Mouse (Mus musculus) cerebellum, adult 11-12 months (tissue): Measurements from ENCODE around the gene Plgrkt.
A peak's percentile ranks its signal among the peaks of the same experiment; 100 is the strongest.

ENCODE experiments used
- DNase-seq: peaks from one replicate; pipeline ENCODE4 v3.0.0; 2022

The Plgrkt gene

GRCm38 (mm10) chr19:29350991-29351390 is 16.2 kb downstream of the Plgrkt start:
- no peak for DNase-seq

GRCm38 (mm10) chr19:29345636-29346035 is 21.6 kb downstream of the Plgrkt start:
- DNase-seq: no peak

GRCm38 (mm10) chr19:29344868-29345267 is 22.3 kb downstream of the Plgrkt start:
- DNase-seq: no peak

GRCm38 (mm10) chr19:29342281-29342680 is 24.9 kb downstream of the Plgrkt start:
- no peak for DNase-seq

GRCm38 (mm10) chr19:29341029-29341428 is 26.2 kb downstream of the Plgrkt start:
- DNase-seq: no peak

- DNase-seq: no peak
These were observed 30.6 kb downstream of the Plgrkt start for GRCm38 (mm10) chr19:29336624-29337023.

GRCm38 (mm10) chr19:29334068-29334745 is 33.0 kb downstream of the Plgrkt start, which contains the start of gene Rln1:
Gene Rln1 (minus strand): TSS chr19:29334670.
- DNase-seq: peak; percentile 26

- no peak for DNase-seq
These were observed 40.2 kb downstream of the Plgrkt start for GRCm38 (mm10) chr19:29326822-29327552.

GRCm38 (mm10) chr19:29326396-29326795 is 40.8 kb downstream of the Plgrkt start:
- DNase-seq: no peak

GRCm38 (mm10) chr19:29325852-29326180 is 41.4 kb downstream of the Plgrkt start:
- no peak for DNase-seq

GRCm38 (mm10) chr19:29325053-29325851 is 41.9 kb downstream of the Plgrkt start, which contains the start of gene Insl6:
Gene Insl6 (minus strand): TSS chr19:29325356.
- DNase-seq: no peak

- no peak for DNase-seq
These were observed 43.7 kb downstream of the Plgrkt start for GRCm38 (mm10) chr19:29323416-29324049.

- DNase-seq: no peak
These were observed 54.5 kb downstream of the Plgrkt start for GRCm38 (mm10) chr19:29312661-29313060.

GRCm38 (mm10) chr19:29311791-29312190 is 55.4 kb downstream of the Plgrkt start:
- DNase-seq: no peak

- DNase-seq: no peak
These were observed 58.4 kb downstream of the Plgrkt start for GRCm38 (mm10) chr19:29308832-29309231.

- no peak for DNase-seq
These were observed 65.1 kb downstream of the Plgrkt start for GRCm38 (mm10) chr19:29302119-29302518.

- DNase-seq: no peak
These were observed 66.3 kb downstream of the Plgrkt start for GRCm38 (mm10) chr19:29300919-29301318.
